Mouse (Mus musculus) macrophage (primary cell): ENCODE measurements around the gene Mau2. TPM values are rescaled to one million over a fixed set of nuclear protein-coding genes. Genes with fewer than 3 reads are reported as not detected.
"Not testable (repeated sequence)": the region's sequence is repeated elsewhere in the genome, so short reads cannot be mapped to it uniquely, and the experiment has no call there.

Experiments
- H3K27ac ChIP-seq: fragments of 350-480 bp; formaldehyde crosslinking; 2 replicates; pipeline ENCODE4 v1.9.0; 2021
- H3K36me3 ChIP-seq: fragments of 350-480 bp; formaldehyde crosslinking; 2 replicates; pipeline ENCODE4 v1.9.0; 2021; ENCODE audit errors: inconsistent target
- H3K4me3 ChIP-seq: fragments of 350-480 bp; formaldehyde crosslinking; 2 replicates; pipeline ENCODE4 v1.9.0; 2021; ENCODE audit errors: inconsistent target
- H3K79me2 ChIP-seq: fragments of 350-480 bp; formaldehyde crosslinking; 2 replicates; pipeline ENCODE4 v1.9.0; 2021; ENCODE audit errors: inconsistent target
- WGBS: methylation state at CpG from one replicate; pipeline ENCODE4 v1.1.7; 2026; ENCODE audit warnings: inconsistent platforms; ENCODE audit not compliant: missing documents; 5-methylcytosine and 5-hydroxymethylcytosine counted together
- polyA plus RNA-seq: library from polyadenylated mRNA; stranded (reverse); fragments of 250-400 nt; gene quantifications from 3 replicates; pipeline ENCODE4 v1.2.4, GENCODE M21; 2018; ENCODE audit warnings: inconsistent platforms

Mau2 gene
- polyA plus RNA-seq, 1 experiment from 2014 or later: 11.9 TPM

DNA sequence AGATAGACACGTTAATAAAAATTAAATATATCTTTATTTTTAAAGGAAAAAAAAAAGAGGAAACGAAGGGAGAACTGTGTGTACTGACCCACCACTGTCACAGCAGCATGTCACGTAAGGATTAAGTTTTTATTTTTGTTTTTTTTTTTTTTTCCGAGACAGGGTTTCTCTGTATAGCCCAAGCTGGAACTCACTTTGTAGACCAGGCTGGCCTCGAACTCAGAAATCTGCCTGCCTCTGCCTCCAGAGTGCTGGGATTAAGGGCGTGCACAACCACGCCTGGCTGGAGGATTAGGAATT lies 40.7 kb downstream of the Mau2 start:
- Histone ChIP-seq H3K4me3 (peak overlapping the region; percentile 22; the same call in 1 of the 2 replicates), H3K27ac (peak overlapping the region; percentile 99)
- WGBS: 41% methylated on average over 5 of the region's 7 CpGs
- not testable (repeated sequence) for H3K36me3 ChIP-seq, H3K79me2 ChIP-seq

DNA sequence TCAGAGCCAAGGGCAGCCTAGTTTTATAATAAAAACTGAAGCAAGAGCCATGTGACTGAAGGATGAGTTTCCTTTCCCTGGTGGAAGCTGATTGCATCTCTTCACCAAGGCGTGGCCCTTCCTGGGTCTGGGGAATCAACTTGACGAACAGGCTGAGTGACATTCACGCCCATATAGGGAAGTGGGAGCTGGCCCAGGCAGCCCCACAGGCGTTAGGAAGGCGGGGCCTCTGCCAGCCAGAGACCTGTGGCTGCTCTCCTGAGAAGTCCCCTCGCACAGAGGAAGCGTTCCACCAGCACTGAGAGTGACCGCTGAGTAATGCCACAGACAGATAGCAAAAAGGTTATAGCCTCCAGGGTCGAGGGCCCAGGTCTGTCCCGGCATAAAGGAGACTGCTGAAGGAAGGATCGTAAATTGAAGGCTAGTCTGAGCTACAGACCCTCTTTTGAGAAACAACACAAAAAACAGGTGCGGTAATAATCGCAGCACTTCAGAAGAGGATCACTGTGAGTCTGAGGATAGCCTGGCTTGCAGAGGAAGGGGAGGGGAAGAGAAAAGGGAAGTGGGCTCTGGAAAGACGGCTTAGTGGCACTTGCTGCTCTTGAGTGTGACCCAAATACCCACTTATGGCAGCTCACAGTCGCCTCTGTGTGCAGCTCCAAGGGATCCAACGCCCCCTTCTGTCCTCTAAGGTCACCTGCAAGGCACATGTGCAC lies 41.2 kb downstream of the Mau2 start:
- Histone ChIP-seq H3K27ac (peak overlapping the region; percentile 99), H3K4me3 (peak overlapping the region; percentile 22), H3K79me2 (peaks cover 4% of the 10 kb centered on the region; the same call in 1 of the 2 replicates), H3K36me3 (no peaks in the 10 kb centered on the region)
- whole genome bisulfite sequencing: under 1% methylated on average over 16 of the region's 16 CpGs

DNA sequence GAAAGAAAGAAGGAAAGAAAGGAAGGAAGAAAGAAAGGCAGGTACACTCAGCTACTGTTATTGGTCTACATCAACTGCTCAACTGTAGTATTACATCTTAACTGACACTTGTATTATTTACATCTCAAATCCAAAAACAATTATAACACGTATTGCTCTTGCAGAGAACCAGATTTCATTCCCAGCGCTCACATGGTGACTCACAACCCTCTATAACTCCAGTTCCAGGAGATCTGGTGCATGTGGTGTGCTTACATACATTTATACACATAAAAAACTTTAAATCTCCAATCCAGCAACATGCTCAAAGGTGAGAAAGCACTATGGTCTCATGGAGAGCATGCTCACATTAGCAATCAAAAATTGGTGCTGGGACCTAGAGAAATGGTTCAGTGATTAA lies 42.3 kb downstream of the Mau2 start:
- H3K79me2 ChIP-seq: peaks cover 9% of the 10 kb centered on the region
- H3K27ac ChIP-seq: peak overlapping the region; percentile 99
- 93% methylated on average over 2 of the region's 2 CpGs for WGBS
- no peaks in the 10 kb centered on the region for H3K36me3 ChIP-seq
- H3K4me3 ChIP-seq: no peak overlapping the region

DNA sequence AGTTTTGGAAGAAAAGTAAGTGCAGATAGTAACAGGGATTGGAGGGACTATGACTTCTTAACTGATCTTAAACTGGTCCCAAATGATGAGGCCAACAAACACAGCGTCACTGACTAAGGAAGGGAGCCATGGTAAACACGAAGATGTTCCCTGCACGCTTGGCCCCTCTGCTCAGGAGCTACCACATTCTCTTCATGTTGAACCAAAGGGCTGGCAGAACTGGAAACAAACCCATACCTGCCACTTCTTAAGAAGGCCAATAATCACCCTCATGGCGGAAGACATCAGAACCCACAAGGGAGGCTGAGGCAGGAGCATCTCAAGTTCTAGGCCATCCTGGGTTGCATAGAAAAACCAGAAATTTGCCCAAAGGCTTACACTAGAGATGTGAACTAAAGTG lies 43.3 kb downstream of the Mau2 start:
- Histone ChIP-seq H3K36me3 (no peaks in the 10 kb centered on the region), H3K27ac (no peak overlapping the region), H3K79me2 (peaks cover 19% of the 10 kb centered on the region), H3K4me3 (no peak overlapping the region)
- 94% methylated on average over 4 of the region's 4 CpGs for WGBS

DNA sequence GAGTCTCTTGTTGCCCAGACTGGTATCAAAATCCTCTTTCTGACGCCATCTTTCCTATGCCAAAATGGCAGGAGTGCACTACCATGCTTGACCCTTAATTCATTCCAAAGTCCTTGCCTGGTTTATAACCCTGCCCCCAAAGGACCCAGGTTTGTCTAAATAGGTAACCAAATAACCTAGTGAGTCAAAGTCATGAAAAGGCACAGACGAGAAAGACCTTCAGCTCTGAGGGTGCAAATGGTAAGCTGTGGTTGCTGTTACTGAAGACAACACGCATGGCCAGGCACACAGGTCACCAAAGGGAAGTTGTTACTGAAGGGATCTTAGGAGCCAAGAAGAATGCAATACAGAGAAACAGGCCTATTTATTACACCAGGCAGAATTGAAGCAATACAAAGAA lies 43.8 kb downstream of the Mau2 start:
- 86% methylated on average over 3 of the region's 3 CpGs for WGBS
- no peaks in the 10 kb centered on the region for H3K36me3 ChIP-seq
- H3K4me3 ChIP-seq: no peak overlapping the region
- H3K27ac ChIP-seq: no peak overlapping the region
- peaks cover 24% of the 10 kb centered on the region for H3K79me2 ChIP-seq

DNA sequence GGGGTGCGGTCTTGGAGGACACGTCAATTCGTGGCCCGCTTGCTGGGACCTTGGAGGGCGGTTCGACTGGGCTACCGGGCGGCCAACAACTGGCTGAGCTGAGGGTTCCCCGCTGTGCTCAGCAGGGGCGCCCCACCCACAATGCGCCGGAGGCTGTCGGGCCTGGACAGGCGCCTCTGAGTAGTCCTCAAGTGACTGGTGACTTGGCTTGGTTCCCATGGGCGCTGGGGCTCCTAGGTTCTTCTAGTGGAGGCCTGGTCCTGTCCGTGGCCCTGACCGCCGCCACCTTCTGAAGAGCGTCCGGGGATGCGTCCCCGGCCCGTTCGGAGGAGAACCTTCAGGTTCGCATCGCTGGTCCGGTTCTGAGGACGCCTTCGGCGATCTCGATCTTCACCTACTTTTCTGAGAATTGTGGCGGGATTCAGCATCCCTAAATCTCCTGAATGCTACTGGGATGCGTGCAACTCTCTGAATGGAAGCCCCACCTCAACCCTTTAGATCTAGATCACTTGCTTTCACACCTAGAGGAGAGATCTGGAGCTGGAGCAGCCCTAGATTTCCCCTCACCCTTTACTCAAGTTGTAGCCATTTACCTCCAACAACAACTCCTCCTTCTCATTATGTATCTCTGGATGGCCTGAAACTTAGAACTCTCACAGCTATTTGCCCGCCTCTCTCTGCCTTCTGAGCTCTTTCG lies 45.8 kb downstream of the Mau2 start:
- Histone ChIP-seq H3K36me3 (no peaks in the 10 kb centered on the region; the same call in 1 of the 2 replicates), H3K27ac (peak overlapping the region; percentile 89), H3K79me2 (peaks cover 44% of the 10 kb centered on the region), H3K4me3 (peak overlapping the region; percentile 65)
- 2% methylated on average over 35 of the region's 35 CpGs for WGBS

DNA sequence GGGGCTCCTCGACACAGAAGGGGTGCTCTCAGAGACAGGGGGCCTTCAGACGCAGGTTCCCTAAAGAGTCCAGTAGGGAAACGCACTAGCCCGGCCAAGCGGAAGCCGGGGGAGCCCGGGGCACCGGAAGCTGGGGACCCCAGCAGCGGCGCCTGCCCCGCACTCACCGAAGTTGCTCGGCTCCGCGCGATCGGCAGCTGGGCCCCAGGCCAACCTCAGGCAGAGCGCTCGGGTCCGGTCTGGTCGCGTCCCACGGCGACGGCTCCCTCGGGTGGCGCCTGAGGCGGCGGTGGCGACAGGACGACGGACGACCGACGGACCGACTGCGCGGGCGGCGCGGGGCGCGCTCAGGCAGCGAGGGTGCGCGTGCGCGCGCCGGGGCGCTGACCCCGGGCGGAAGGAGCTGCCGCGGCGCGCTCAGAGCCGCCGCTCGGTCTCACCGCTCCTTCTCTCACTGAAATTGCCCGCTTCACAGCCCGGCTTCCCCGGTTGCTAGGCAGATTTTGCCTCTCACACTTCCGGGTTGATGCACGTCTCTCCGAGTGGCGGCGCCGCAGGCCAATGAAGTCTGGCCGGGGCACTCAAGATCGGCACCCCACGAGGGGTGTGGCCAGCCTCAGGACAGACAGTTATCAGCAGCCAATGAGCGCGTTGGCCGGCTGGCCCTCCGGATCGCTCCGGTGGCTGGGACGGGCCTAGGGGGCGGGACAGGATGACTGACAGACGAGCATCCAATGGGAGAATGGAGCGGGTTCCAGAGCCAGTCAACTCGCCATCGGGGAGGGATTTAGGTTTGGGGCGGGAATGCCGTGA lies 46.6 kb downstream of the Mau2 start, which contains the start of gene Gatad2a:
Gatad2a (minus strand) TSS at position 609 of the 813 bp plus-strand sequence.
- Histone ChIP-seq H3K36me3 (no peaks in the 10 kb centered on the region; the same call in 1 of the 2 replicates), H3K27ac (peak within 1 kb of the TSS; percentile 89), H3K79me2 (peaks cover 51% of the 10 kb centered on the region), H3K4me3 (peak within 1 kb of the TSS; percentile 91)
- under 1% methylated on average over 73 of the region's 87 CpGs for WGBS

DNA sequence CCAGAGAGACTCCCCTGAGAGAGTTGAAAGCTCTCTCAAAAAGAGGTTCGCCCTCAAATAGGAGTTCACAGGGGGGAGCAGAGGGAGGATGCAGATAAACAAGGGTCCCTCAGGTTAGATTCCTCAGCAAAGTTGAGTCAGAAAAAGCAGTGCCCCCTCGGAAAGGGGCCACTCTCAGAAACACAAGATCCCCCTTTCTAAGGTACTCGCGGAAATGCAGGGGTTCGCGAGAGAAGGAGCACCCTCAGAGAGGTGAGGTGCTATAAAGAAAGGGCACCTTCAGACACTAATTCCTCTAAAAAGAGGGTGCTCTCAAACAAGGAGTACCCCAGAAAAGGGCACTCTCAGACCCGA lies 47.1 kb downstream of the Mau2 start:
- peak overlapping the region; percentile 91 for H3K4me3 ChIP-seq
- peak overlapping the region; percentile 75 for H3K27ac ChIP-seq
- no peaks in the 10 kb centered on the region; the same call in 1 of the 2 replicates for H3K36me3 ChIP-seq
- peaks cover 57% of the 10 kb centered on the region for H3K79me2 ChIP-seq
- 0% methylated on average over 7 of the region's 7 CpGs for WGBS

DNA sequence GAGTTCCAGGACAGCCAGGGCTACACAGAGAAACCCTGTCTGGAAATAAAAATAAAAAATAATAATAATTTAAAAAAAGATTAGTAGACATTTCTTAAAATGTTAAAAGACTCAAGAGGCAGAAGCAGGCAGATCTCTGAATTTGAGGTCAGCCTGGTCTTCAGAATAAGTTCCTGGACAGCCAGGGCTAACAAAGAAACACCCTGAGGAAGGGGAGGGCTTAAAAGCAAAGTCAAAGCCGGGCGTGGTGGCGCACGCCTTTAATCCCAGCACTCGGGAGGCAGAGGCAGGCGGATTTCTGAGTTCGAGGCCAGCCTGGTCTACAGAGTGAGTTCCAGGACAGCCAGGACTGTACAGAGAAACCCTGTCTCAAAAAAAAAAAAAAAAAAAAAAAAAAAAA lies 53.6 kb downstream of the Mau2 start:
- H3K79me2 ChIP-seq: peaks cover 100% of the 10 kb centered on the region
- H3K4me3 ChIP-seq, H3K27ac ChIP-seq, H3K36me3 ChIP-seq: not testable (repeated sequence)
- WGBS: no CpG with 5 or more reads among the region's 7 CpGs

DNA sequence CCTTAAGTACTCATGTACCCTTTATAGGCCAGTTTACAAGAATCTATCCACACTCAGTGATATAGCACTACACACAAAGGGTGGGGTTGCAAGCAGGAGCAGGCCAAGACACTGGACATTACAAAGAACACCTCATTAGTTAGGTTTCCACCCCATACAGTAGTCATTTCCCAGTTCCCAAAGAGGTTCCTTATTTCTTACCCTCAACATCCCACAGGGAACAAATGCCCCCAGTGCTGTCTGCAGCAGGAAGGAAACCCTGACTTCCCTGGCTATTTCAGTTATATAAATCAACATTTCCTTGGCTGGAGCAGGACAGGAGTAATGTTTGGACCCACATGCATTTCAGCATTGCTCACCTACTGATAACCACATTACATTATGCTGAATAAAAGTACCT lies 54.8 kb downstream of the Mau2 start:
- Histone ChIP-seq H3K4me3 (no peak overlapping the region), H3K27ac (no peak overlapping the region), H3K79me2 (peaks cover 98% of the 10 kb centered on the region), H3K36me3 (no peaks in the 10 kb centered on the region; the same call in 1 of the 2 replicates)

DNA sequence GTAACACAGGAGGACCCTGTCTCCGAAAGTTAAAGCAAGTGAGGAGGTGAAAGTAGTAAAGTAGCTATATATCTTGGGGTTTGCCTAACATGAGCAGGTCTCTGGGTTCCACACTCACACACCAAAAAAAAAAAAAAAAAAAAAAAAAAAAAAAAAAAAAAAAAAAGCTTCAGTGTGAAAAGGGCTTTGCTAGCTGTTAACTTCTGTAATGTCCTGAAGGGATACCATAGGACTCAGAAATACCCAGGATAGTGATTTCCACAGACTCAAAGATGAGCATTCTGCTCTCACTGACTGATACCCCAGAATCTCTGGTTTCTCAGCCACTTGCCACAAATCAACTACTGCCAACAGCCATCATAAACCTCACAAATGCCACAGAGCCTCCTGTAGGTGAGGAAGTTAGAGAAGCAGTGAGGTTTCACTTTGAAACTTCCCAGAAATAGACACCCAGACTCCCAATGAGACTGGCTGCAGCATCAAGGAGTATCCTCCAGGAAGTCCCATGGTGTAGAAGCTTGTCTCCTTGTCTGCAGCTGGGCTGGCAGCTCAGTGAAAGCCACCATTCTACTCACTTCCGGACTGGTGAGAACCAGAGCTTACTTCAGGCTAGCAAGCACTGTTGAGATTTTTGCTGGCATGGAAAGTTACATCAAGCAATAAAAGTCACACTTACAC lies 57.5 kb downstream of the Mau2 start:
- WGBS: 14% methylated on average over 1 of the region's 2 CpGs
- Histone ChIP-seq H3K79me2 (peaks cover 90% of the 10 kb centered on the region), H3K27ac (no peak overlapping the region), H3K4me3 (no peak overlapping the region), H3K36me3 (no peaks in the 10 kb centered on the region)

DNA sequence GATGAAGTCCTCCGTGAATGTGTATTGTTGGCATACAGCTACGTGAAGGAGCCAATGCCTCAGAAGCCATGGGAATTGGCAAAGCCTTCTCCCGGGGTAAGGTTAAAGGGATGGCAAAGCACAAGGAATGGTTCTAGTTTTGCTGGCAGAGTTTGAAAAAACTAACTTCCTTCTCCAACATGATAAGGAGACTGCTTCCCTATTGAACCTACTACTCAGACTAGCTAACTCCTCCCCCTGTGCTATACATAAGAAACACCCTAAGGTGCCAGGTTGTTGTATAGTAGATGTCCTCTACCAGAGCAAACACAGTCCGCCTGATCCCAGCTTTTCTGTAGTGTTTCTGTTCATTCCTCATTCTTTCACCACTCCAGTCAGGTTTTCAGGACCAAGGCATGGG lies 64.1 kb downstream of the Mau2 start:
- no peak overlapping the region for H3K4me3 ChIP-seq
- H3K36me3 ChIP-seq: no peaks in the 10 kb centered on the region
- 98% methylated on average over 4 of the region's 4 CpGs for WGBS
- peaks cover 81% of the 10 kb centered on the region for H3K79me2 ChIP-seq
- H3K27ac ChIP-seq: no peak overlapping the region

DNA sequence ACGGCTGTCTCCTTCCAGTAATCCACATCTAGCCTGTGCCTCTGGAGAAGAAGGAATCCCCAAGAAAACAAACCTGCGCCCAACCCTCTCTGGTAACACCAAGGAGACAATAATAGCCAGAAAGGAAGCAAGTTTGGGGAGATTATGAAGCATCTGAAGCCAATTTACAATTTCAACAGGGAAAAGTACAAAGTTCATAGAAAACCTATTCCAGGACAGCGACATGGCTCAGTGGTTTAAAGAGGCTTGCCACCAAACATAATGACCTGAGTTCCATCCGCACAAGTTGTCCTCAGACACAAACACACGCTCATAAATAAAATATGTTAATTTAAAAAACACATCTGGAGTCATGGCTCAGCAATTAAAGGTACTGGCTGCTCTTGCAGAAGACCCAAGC lies 67.7 kb downstream of the Mau2 start:
- H3K27ac ChIP-seq: peak overlapping the region; percentile 53
- 72% methylated on average over 5 of the region's 5 CpGs for WGBS
- peaks cover 91% of the 10 kb centered on the region for H3K79me2 ChIP-seq
- H3K4me3 ChIP-seq: peak overlapping the region; percentile 14; the same call in 1 of the 2 replicates
- no peaks in the 10 kb centered on the region for H3K36me3 ChIP-seq

DNA sequence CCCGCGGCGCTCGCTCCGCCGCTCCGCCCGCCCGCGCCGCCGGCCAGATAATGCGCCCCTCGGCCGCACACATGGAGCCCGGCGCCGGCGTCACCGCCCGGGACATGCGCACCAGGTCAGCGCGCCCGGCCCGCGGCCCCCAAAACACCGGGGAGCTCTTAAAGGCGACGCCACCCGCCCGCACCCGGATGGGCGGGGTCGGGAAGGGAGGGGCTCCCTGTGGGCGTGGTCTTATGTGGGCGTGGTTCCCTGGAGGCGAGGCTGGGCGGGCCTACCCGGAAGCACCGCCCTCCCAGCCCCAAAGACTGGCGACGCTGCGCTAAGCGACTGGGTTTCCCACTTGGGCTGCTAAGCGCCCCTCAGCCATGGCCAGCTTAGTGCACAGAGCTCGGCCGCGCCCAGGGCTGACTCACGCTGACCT lies 68.3 kb downstream of the Mau2 start:
- H3K4me3 ChIP-seq: peak overlapping the region; percentile 14; the same call in 1 of the 2 replicates
- peaks cover 91% of the 10 kb centered on the region for H3K79me2 ChIP-seq
- peak overlapping the region; percentile 53; the same call in 1 of the 2 replicates for H3K27ac ChIP-seq
- no peaks in the 10 kb centered on the region for H3K36me3 ChIP-seq
- WGBS: 2% methylated on average over 37 of the region's 50 CpGs
